ENCODE assay signal across 8 mouse cellular contexts in genomic region chr7:66080231-66080613, GRCm38 (mm10). TPM values are rescaled to one million over a fixed set of nuclear protein-coding genes. Genes with fewer than 3 reads are reported as not detected.
DNase-seq lines count a peak whose midpoint lies in the region; ATAC-seq and TF ChIP-seq lines count a peak whose summit lies in the region.

No protein-coding gene starts in this region.

- H3K36me3 ChIP-seq in heart, embryonic 10.5 days = peaks cover 58% of the 10 kb centered on the region
- H3K36me3 ChIP-seq in ES-Bruce4 (ENCODE audit: control insufficient read depth, insufficient read depth, low read length, poor library complexity, severe bottlenecking) = peaks cover 26% of the 10 kb centered on the region
- H3K36me3 ChIP-seq in forebrain, embryonic 12.5 days (replicated peaks) = peaks cover 48% of the 10 kb centered on the region
- H3K36me3 ChIP-seq in liver, embryonic 13.5 days = peaks cover 48% of the 10 kb centered on the region
- H3K36me3 ChIP-seq in stomach, embryonic 16.5 days (ENCODE audit: control insufficient read depth, insufficient read depth, low read length) = peaks cover 2% of the 10 kb centered on the region; the same call in 1 of the 2 replicates

- H3K4me3 ChIP-seq in heart, embryonic 10.5 days = peak overlapping the region; percentile 84
- peak overlapping the region; percentile 63 for H3K4me3 ChIP-seq in ES-Bruce4 (ENCODE audit: low read depth, low read length)
- peak overlapping the region; percentile 88 for H3K4me3 ChIP-seq in forebrain, embryonic 12.5 days (replicated peaks)
- peak overlapping the region; percentile 73 for H3K4me3 ChIP-seq in liver, embryonic 13.5 days (replicated peaks)
- H3K4me3 ChIP-seq in stomach, embryonic 16.5 days (replicated peaks; ENCODE audit: low read length) = peak overlapping the region; percentile 84

- no peak for TF ChIP-seq POLR2A in ES-Bruce4 (IDR thresholded peaks at IDR 0.05; ENCODE audit: insufficient read depth, low read length)

- no peak for ATAC-seq in forebrain, embryonic 12.5 days (ENCODE audit: low FRiP score)
- ATAC-seq in liver, embryonic 13.5 days (ENCODE audit: low read depth) = no peak
- ATAC-seq in stomach, embryonic 16.5 days (ENCODE audit: insufficient read depth, low FRiP score) = no peak

- peak overlapping the region; percentile 92; the same call in 1 of the 2 replicates for H3K27ac ChIP-seq in heart, embryonic 10.5 days
- no peak overlapping the region for H3K27ac ChIP-seq in ES-Bruce4 (ENCODE audit: insufficient read depth, low read length)
- no peak overlapping the region for H3K27ac ChIP-seq in forebrain, embryonic 12.5 days
- 0 out of 2 replicates have a peak overlapping the region, but pooled peaks have one; percentile 62 for H3K27ac ChIP-seq in liver, embryonic 13.5 days
- H3K27ac ChIP-seq in stomach, embryonic 16.5 days (ENCODE audit: low read length) = peak overlapping the region; percentile 78

- H3K9ac ChIP-seq in ES-Bruce4 (ENCODE audit: low read depth, poor library complexity, severe bottlenecking) = peak overlapping the region; percentile 64
- peak overlapping the region; percentile 86 for H3K9ac ChIP-seq in forebrain, embryonic 12.5 days
- peak overlapping the region; percentile 74 for H3K9ac ChIP-seq in liver, embryonic 13.5 days
- H3K9ac ChIP-seq in stomach, embryonic 16.5 days (ENCODE audit: low read length) = peak overlapping the region; percentile 84

- 55% methylated on average over 5 of the region's 5 CpGs for WGBS in heart, embryonic 10.5 days
- WGBS in forebrain, embryonic 12.5 days = 43% methylated on average over 5 of the region's 5 CpGs
- WGBS in liver, embryonic 13.5 days (ENCODE audit: insufficient replicate concordance) = 39% methylated on average over 5 of the region's 5 CpGs
- 29% methylated on average over 5 of the region's 5 CpGs for WGBS in stomach, embryonic 16.5 days

- peaks cover 12% of the 10 kb centered on the region for H3K4me1 ChIP-seq in heart, embryonic 10.5 days
- no peaks in the 10 kb centered on the region for H3K4me1 ChIP-seq in ES-Bruce4 (ENCODE audit: control insufficient read depth, insufficient read depth, low read length)
- peaks cover 18% of the 10 kb centered on the region for H3K4me1 ChIP-seq in forebrain, embryonic 12.5 days
- H3K4me1 ChIP-seq in liver, embryonic 13.5 days (replicated peaks) = peaks cover 35% of the 10 kb centered on the region
- H3K4me1 ChIP-seq in stomach, embryonic 16.5 days (ENCODE audit: control insufficient read depth, insufficient read depth, low read length) = peaks cover 14% of the 10 kb centered on the region

- no peak for DNase-seq in heart, embryonic 10.5 days (ENCODE audit: low spot score)
- DNase-seq in heart, postnatal 25 days (ENCODE audit: low spot score) = no peak
- no peak for DNase-seq in liver, embryonic 13.5 days
- no peak for DNase-seq in spleen, postnatal 10 days (ENCODE audit: low spot score in 2 of 2)
- no peak for DNase-seq in layer of hippocampus, adult 9-11 months

- peak overlapping the region; percentile 80 for H3K4me2 ChIP-seq in forebrain, embryonic 12.5 days
- H3K4me2 ChIP-seq in liver, embryonic 13.5 days = peak overlapping the region; percentile 86
- peak overlapping the region; percentile 85 for H3K4me2 ChIP-seq in stomach, embryonic 16.5 days (ENCODE audit: low read depth, low read length)

- no peaks in the 10 kb centered on the region for H3K27me3 ChIP-seq in heart, embryonic 10.5 days (ENCODE audit: insufficient read depth, poor library complexity, severe bottlenecking)
- no peaks in the 10 kb centered on the region for H3K27me3 ChIP-seq in ES-Bruce4 (ENCODE audit: control insufficient read depth, insufficient read depth, low read length, poor library complexity, severe bottlenecking)
- no peaks in the 10 kb centered on the region for H3K27me3 ChIP-seq in forebrain, embryonic 12.5 days
- no peaks in the 10 kb centered on the region for H3K27me3 ChIP-seq in liver, embryonic 13.5 days
- no peaks in the 10 kb centered on the region for H3K27me3 ChIP-seq in stomach, embryonic 16.5 days (ENCODE audit: control insufficient read depth, insufficient read depth, low read length)

- no peak for TF ChIP-seq CTCF in ES-Bruce4 (IDR thresholded peaks at IDR 0.05; ENCODE audit: low read depth, low read length)

- intact Hi-C loops in heart, postnatal 25 days (cut with DNase I) = loop anchor here (10.0 kb wide), 1 partner anchor 605 kb away; the partner anchor contains the start of genes Asb7 and Lins1

- no peak for TF ChIP-seq EP300 in ES-Bruce4 (IDR thresholded peaks at IDR 0.05; ENCODE audit: insufficient read depth, low read depth, low read length)

- no peaks in the 10 kb centered on the region for H3K9me3 ChIP-seq in heart, embryonic 10.5 days
- H3K9me3 ChIP-seq in ES-Bruce4 (replicated peaks; ENCODE audit: control insufficient read depth, insufficient read depth, low read length, poor library complexity, severe bottlenecking) = no peaks in the 10 kb centered on the region
- no peaks in the 10 kb centered on the region for H3K9me3 ChIP-seq in forebrain, embryonic 12.5 days
- no peaks in the 10 kb centered on the region for H3K9me3 ChIP-seq in liver, embryonic 13.5 days (replicated peaks)
- H3K9me3 ChIP-seq in stomach, embryonic 16.5 days (replicated peaks; ENCODE audit: control insufficient read depth, low read length) = no peaks in the 10 kb centered on the region

RNA-seq across cellular contexts. Expression of gene Selenos, which starts 0.8 kb away (rescaled TPM):
- 88.5 and 109 TPM in 2 replicates for polyA plus RNA-seq in heart, embryonic 10.5 days (2016; fragmentation: Nextera tagmentation; extraction: Ambion mirVana)
- total RNA-seq in heart, postnatal 25 days (2021) = 10 to 100 TPM; 31.1 to 36.9 TPM
- polyA plus RNA-seq in ES-Bruce4 (2011; ENCODE audit: insufficient read depth, insufficient read length, low read depth, missing spikeins) = 33.3 and 42.9 TPM in 2 replicates
- polyA plus RNA-seq in forebrain, embryonic 12.5 days (2016; fragmentation: Nextera tagmentation; extraction: Ambion mirVana) = 63.7 and 64.3 TPM in 2 replicates
- 64.6 and 68.2 TPM in 2 replicates for polyA plus RNA-seq in liver, embryonic 13.5 days (2015; fragmentation: Nextera tagmentation; extraction: Ambion mirVana)
- 135 and 136 TPM in 2 replicates for polyA plus RNA-seq in stomach, embryonic 16.5 days (2015; fragmentation: Nextera tagmentation; extraction: Ambion mirVana)

RNA-seq across cellular contexts. Expression of gene Snrpa1, which starts 21.4 kb away (rescaled TPM):
- 147 and 212 TPM in 2 replicates for polyA plus RNA-seq in heart, embryonic 10.5 days (2016; fragmentation: Nextera tagmentation; extraction: Ambion mirVana)
- 10 to 100 TPM; 20.2 to 22.5 TPM for total RNA-seq in heart, postnatal 25 days (2021)
- polyA plus RNA-seq in ES-Bruce4 (2011; ENCODE audit: insufficient read depth, insufficient read length, low read depth, missing spikeins) = 152 and 155 TPM in 2 replicates
- 227 and 231 TPM in 2 replicates for polyA plus RNA-seq in forebrain, embryonic 12.5 days (2016; fragmentation: Nextera tagmentation; extraction: Ambion mirVana)
- 140 and 149 TPM in 2 replicates for polyA plus RNA-seq in liver, embryonic 13.5 days (2015; fragmentation: Nextera tagmentation; extraction: Ambion mirVana)
- polyA plus RNA-seq in stomach, embryonic 16.5 days (2015; fragmentation: Nextera tagmentation; extraction: Ambion mirVana) = 126 and 143 TPM in 2 replicates

RNA-seq across cellular contexts. Expression of gene Chsy1, which starts 29.1 kb away (rescaled TPM):
- 12.6 and 21.0 TPM in 2 replicates for polyA plus RNA-seq in heart, embryonic 10.5 days (2016; fragmentation: Nextera tagmentation; extraction: Ambion mirVana)
- 10 to 100 TPM; 14.4 to 16.8 TPM for total RNA-seq in heart, postnatal 25 days (2021)
- polyA plus RNA-seq in ES-Bruce4 (2011; ENCODE audit: insufficient read depth, insufficient read length, low read depth, missing spikeins) = 25.8 and 27.6 TPM in 2 replicates
- polyA plus RNA-seq in forebrain, embryonic 12.5 days (2016; fragmentation: Nextera tagmentation; extraction: Ambion mirVana) = 13.3 and 15.9 TPM in 2 replicates
- 9.8 and 10.1 TPM in 2 replicates for polyA plus RNA-seq in liver, embryonic 13.5 days (2015; fragmentation: Nextera tagmentation; extraction: Ambion mirVana)
- 10.2 and 12.1 TPM in 2 replicates for polyA plus RNA-seq in stomach, embryonic 16.5 days (2015; fragmentation: Nextera tagmentation; extraction: Ambion mirVana)

RNA-seq across cellular contexts. Expression of gene Gm45213, which starts 36.8 kb away (rescaled TPM):
- not detected in 2 replicates for polyA plus RNA-seq in heart, embryonic 10.5 days (2016; fragmentation: Nextera tagmentation; extraction: Ambion mirVana)
- total RNA-seq in heart, postnatal 25 days (2021) = not detected
- not detected in 2 replicates for polyA plus RNA-seq in ES-Bruce4 (2011; ENCODE audit: insufficient read depth, insufficient read length, low read depth, missing spikeins)
- polyA plus RNA-seq in forebrain, embryonic 12.5 days (2016; fragmentation: Nextera tagmentation; extraction: Ambion mirVana) = not detected in 2 replicates
- not detected in 2 replicates for polyA plus RNA-seq in liver, embryonic 13.5 days (2015; fragmentation: Nextera tagmentation; extraction: Ambion mirVana)
- not detected in 2 replicates for polyA plus RNA-seq in stomach, embryonic 16.5 days (2015; fragmentation: Nextera tagmentation; extraction: Ambion mirVana)

Comparison
In these comparisons a context has a peak if more than half of its experiments do, and no peak if none do; other contexts are left out.
1. H3K27ac ChIP-seq: peak in heart, embryonic 10.5 days (single experiment), liver, embryonic 13.5 days (single experiment) and stomach, embryonic 16.5 days (single experiment); none in ES-Bruce4 (single experiment) and forebrain, embryonic 12.5 days (single experiment).
2. Peak in every context shown above with its lines, with median percentiles within 50 percentile points of each other: H3K4me3 ChIP-seq, H3K9ac ChIP-seq and H3K4me2 ChIP-seq.